Mouse (Mus musculus): Measurements from ENCODE around the gene Nbea. TPM values are rescaled to one million over a fixed set of nuclear protein-coding genes. Genes with fewer than 3 reads are reported as not detected.

Gene Nbea
- polyA plus RNA-seq, 1 experiment from 2014 or later: 2.0 TPM

DNA sequence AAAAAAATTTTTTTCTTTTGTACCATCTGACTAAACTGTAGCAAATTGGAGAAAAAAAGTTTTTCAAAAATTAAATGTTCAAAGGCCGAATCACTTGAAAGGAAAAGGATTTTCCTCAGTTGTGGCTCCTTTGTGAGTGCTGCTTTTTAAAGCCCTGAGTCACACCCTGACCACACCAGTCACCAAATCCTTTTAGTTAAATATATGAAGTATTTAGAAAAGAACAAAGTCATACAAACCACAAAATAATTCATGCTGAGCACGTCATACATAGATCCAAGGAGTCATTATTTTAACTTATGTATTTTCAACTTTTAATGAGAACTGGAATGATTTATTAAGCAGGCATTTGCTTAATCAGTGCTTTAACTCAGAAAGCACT is 295.7 kb downstream of the Nbea start:
- no peak for ATAC-seq
- H3K9ac ChIP-seq: no peak overlapping the region
- no peaks in the 10 kb centered on the region for H3K4me1 ChIP-seq
- WGBS (ENCODE audit: insufficient replicate concordance): 60% methylated on average over 2 of the region's 2 CpGs
- no peak overlapping the region for H3K4me2 ChIP-seq
- no peaks in the 10 kb centered on the region for H3K9me3 ChIP-seq (replicated peaks)
- no peaks in the 10 kb centered on the region for H3K36me3 ChIP-seq
- no peak overlapping the region for H3K4me3 ChIP-seq
- no peak overlapping the region for H3K27ac ChIP-seq
- H3K27me3 ChIP-seq (replicated peaks): no peaks in the 10 kb centered on the region

- no peak overlapping the region for H3K4me2 ChIP-seq
These were observed 296.2 kb downstream of the Nbea start for GRCm38 (mm10) chr3:55887193-55887828.

DNA sequence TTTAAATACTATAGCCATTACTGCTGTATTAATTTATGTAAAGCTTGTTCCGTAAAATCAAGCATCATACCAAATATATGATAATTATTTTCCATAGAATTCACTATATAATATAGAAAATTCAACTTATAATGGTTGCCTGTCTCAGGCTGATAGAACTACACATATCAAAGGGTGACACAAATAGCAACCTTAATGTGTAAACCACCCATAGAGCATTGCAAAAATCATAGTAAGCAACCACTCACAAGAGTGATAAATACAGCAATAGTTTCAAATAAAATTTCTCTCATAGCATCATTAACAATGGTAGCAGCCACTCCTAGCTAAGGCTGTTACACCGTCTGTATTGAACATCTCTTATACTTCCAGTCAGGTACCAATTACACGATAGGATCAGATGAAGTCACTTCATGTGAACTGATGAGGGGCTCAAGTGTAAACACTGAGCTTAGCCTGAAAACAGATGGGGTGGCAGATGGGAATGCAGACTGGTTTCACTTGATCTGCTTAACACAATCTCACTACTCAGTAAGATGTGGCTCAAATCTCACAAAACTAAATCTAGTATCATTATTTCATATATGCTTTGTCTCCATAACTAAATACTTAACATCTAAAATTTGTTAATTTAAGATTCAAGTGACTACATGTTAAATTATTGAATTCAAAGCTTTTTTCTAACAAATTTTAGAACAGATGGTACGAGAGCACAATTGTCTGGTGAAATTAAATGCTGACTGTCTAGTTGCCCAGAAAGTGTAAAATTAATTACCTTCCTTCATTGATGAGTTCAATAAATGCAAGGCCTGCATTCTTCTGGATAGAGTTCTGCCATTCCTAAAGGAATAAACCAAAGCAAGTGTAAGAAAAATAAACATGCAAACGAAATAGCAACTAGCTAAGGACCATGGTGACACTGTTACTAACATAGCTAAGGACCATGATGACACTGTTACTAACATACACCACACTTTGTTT is 310.3 kb downstream of the Nbea start:
- WGBS (ENCODE audit: insufficient replicate concordance): 72% methylated on average over 5 of the region's 5 CpGs
- H3K9me3 ChIP-seq (replicated peaks): no peaks in the 10 kb centered on the region
- H3K4me3 ChIP-seq: no peak overlapping the region
- H3K27me3 ChIP-seq (replicated peaks): no peaks in the 10 kb centered on the region
- ATAC-seq: no peak
- H3K36me3 ChIP-seq: no peaks in the 10 kb centered on the region
- no peaks in the 10 kb centered on the region for H3K4me1 ChIP-seq
- H3K27ac ChIP-seq: no peak overlapping the region
- no peak overlapping the region for H3K4me2 ChIP-seq
- H3K9ac ChIP-seq: no peak overlapping the region

More at GRCm38 (mm10) chr3:55887193-55887828, 296.2 kb downstream of the Nbea start:
- H3K9me3 ChIP-seq (replicated peaks): no peaks in the 10 kb centered on the region
- H3K36me3 ChIP-seq: no peaks in the 10 kb centered on the region
- no peak overlapping the region for H3K27ac ChIP-seq
- H3K27me3 ChIP-seq (replicated peaks): no peaks in the 10 kb centered on the region
- ATAC-seq: no peak
- H3K4me3 ChIP-seq: no peak overlapping the region
- 64% methylated on average over 10 of the region's 10 CpGs for WGBS (ENCODE audit: insufficient replicate concordance)
- H3K4me1 ChIP-seq: no peaks in the 10 kb centered on the region
- H3K9ac ChIP-seq: no peak overlapping the region

GRCm38 (mm10) chr3:55852488-55852887 is 331.0 kb downstream of the Nbea start:
- H3K9ac ChIP-seq: no peak overlapping the region
- no peak for ATAC-seq
- no peaks in the 10 kb centered on the region for H3K27me3 ChIP-seq (replicated peaks)
- no peak overlapping the region for H3K4me2 ChIP-seq
- no peaks in the 10 kb centered on the region for H3K9me3 ChIP-seq (replicated peaks)
- no peak overlapping the region for H3K27ac ChIP-seq
- no peaks in the 10 kb centered on the region for H3K4me1 ChIP-seq
- no peak overlapping the region for H3K4me3 ChIP-seq
- no peaks in the 10 kb centered on the region for H3K36me3 ChIP-seq
- 78% methylated on average over 7 of the region's 7 CpGs for WGBS (ENCODE audit: insufficient replicate concordance)

DNA sequence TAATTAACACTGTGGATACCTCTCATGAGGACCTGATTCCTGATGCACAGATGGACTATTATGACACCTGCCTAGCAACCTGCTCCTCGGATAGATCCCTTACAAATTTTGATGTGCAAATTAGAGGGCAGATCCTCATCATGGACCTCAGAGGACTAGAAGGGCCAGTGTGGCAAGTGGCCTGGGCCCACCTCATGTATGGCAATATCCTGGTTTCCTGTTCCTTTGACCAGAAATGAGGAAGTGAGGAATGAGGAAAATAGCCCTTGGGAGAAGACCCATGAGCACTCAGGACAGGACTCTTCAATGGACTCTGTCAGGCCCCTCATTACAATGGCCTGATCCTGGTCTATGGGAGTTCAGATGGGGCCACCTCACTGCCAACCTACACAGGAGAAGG is 336.4 kb downstream of the Nbea start:
- Histone ChIP-seq H3K9me3 (replicated peaks) (no peaks in the 10 kb centered on the region), H3K27me3 (replicated peaks) (no peaks in the 10 kb centered on the region), H3K4me3 (no peak overlapping the region), H3K9ac (no peak overlapping the region), H3K4me2 (no peak overlapping the region), H3K36me3 (no peaks in the 10 kb centered on the region), H3K4me1 (no peaks in the 10 kb centered on the region), H3K27ac (no peak overlapping the region)
- no peak for ATAC-seq
- WGBS (ENCODE audit: insufficient replicate concordance): 67% methylated on average over 1 of the region's 1 CpGs

GRCm38 (mm10) chr3:55837188-55837587 is 346.3 kb downstream of the Nbea start:
- no peak overlapping the region for H3K9ac ChIP-seq
- no peak overlapping the region for H3K4me3 ChIP-seq
- H3K27me3 ChIP-seq (replicated peaks): no peaks in the 10 kb centered on the region
- H3K9me3 ChIP-seq (replicated peaks): no peaks in the 10 kb centered on the region
- WGBS (ENCODE audit: insufficient replicate concordance): 65% methylated on average over 3 of the region's 3 CpGs
- ATAC-seq: no peak
- H3K4me2 ChIP-seq: no peak overlapping the region
- no peaks in the 10 kb centered on the region for H3K36me3 ChIP-seq
- H3K4me1 ChIP-seq: no peaks in the 10 kb centered on the region
- H3K27ac ChIP-seq: no peak overlapping the region

DNA sequence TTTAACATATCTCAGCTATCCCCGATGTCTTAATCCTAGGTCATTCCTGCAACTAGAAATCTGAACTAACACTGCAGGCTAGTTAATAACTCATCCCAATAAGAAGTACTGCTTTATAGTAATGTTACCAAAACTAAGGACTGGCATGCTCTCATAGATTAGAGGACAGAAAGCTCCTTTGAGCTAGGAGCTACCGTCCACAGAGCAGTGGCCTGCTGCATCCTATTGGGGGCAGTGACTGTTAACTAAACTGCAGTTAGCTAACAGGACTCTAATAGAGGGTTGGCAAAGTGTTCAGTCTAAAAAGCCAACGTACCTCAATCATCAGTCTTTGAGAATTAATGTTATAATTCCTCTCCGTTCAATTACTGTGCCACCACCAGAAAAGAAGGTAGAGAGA is 348.3 kb downstream of the Nbea start:
- H3K9me3 ChIP-seq (replicated peaks): no peaks in the 10 kb centered on the region
- no peak for ATAC-seq
- 60% methylated on average over 4 of the region's 4 CpGs for WGBS (ENCODE audit: insufficient replicate concordance)
- H3K27me3 ChIP-seq (replicated peaks): no peaks in the 10 kb centered on the region
- no peak overlapping the region for H3K27ac ChIP-seq
- H3K9ac ChIP-seq: no peak overlapping the region
- no peaks in the 10 kb centered on the region for H3K4me1 ChIP-seq
- H3K4me3 ChIP-seq: no peak overlapping the region
- H3K36me3 ChIP-seq: no peaks in the 10 kb centered on the region
- H3K4me2 ChIP-seq: no peak overlapping the region

- ATAC-seq: no peak
- WGBS (ENCODE audit: insufficient replicate concordance): 86% methylated on average over 5 of the region's 5 CpGs
- H3K9me3 ChIP-seq (replicated peaks): no peaks in the 10 kb centered on the region
- H3K4me3 ChIP-seq: no peak overlapping the region
- no peak overlapping the region for H3K9ac ChIP-seq
- no peak overlapping the region for H3K4me2 ChIP-seq
- H3K36me3 ChIP-seq: no peaks in the 10 kb centered on the region
- H3K27me3 ChIP-seq (replicated peaks): no peaks in the 10 kb centered on the region
- no peak overlapping the region for H3K27ac ChIP-seq
- peaks cover 24% of the 10 kb centered on the region for H3K4me1 ChIP-seq
These were observed 353.3 kb downstream of the Nbea start for GRCm38 (mm10) chr3:55830226-55830625.

GRCm38 (mm10) chr3:55828481-55829256 is 354.8 kb downstream of the Nbea start:
- 14% methylated on average over 10 of the region's 10 CpGs for WGBS (ENCODE audit: insufficient replicate concordance)
- peak; percentile 90 for ATAC-seq

GRCm38 (mm10) chr3:55824864-55825263 is 358.6 kb downstream of the Nbea start:
- no peaks in the 10 kb centered on the region for H3K36me3 ChIP-seq
- H3K27ac ChIP-seq: no peak overlapping the region
- H3K9ac ChIP-seq: no peak overlapping the region
- H3K9me3 ChIP-seq (replicated peaks): no peaks in the 10 kb centered on the region
- WGBS (ENCODE audit: insufficient replicate concordance): 60% methylated on average over 3 of the region's 3 CpGs
- no peak for ATAC-seq
- H3K4me3 ChIP-seq: no peak overlapping the region
- H3K4me1 ChIP-seq: peaks cover 24% of the 10 kb centered on the region
- H3K4me2 ChIP-seq: no peak overlapping the region
- H3K27me3 ChIP-seq (replicated peaks): no peaks in the 10 kb centered on the region

More at GRCm38 (mm10) chr3:55828481-55829256, 354.8 kb downstream of the Nbea start:
- Histone ChIP-seq H3K36me3 (no peaks in the 10 kb centered on the region), H3K27ac (no peak overlapping the region), H3K27me3 (replicated peaks) (no peaks in the 10 kb centered on the region), H3K9ac (no peak overlapping the region), H3K4me3 (no peak overlapping the region; the same call in 1 of the 2 replicates), H3K9me3 (replicated peaks) (no peaks in the 10 kb centered on the region), H3K4me1 (peaks cover 24% of the 10 kb centered on the region), H3K4me2 (peak overlapping the region; percentile 37)

DNA sequence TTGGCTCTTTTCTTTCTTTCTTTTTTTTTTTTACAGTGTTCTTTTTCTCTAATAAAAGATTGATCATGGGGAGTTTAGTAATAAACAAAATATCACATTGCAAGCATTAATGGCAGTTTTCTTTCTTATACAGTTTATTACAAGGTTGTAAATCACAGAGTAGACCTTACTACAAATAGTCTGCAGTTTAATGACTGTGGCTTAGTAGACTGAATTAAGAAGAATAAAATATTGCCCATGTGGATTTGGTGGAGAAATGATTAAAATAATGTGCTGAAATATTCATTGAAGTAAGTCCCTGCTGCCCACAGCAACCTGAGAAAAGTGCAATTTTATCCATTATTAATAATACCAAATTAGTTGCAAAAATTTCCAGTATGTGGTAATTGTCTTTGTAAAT is 363.9 kb downstream of the Nbea start:
- Histone ChIP-seq H3K9ac (no peak overlapping the region), H3K4me1 (no peaks in the 10 kb centered on the region), H3K4me3 (no peak overlapping the region), H3K36me3 (no peaks in the 10 kb centered on the region), H3K9me3 (replicated peaks) (no peaks in the 10 kb centered on the region), H3K4me2 (no peak overlapping the region), H3K27me3 (replicated peaks) (no peaks in the 10 kb centered on the region), H3K27ac (no peak overlapping the region)
- no peak for ATAC-seq

DNA sequence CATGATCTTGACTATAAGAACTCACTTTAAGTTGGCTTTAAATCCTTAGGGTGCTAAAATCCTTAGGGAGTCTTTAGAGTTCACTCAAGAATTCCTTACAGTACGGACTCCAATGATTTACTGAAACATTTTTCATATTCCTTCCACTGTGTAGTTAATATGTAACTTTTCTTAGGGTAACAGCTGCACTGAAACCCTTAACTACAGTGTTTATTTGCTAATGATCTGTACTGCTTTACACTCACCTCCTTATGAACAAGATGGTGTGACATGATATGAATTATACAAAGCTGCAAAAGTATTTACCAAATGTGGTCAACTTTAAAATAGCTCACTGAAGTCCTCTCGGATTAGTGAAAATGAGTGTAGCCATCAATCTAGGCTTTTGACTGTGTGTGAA is 365.4 kb downstream of the Nbea start:
- 63% methylated on average over 2 of the region's 2 CpGs for WGBS (ENCODE audit: insufficient replicate concordance)
- Histone ChIP-seq H3K36me3 (no peaks in the 10 kb centered on the region), H3K9me3 (replicated peaks) (no peaks in the 10 kb centered on the region)

More for the DNA sequence above, 365.4 kb downstream of the Nbea start:
- Histone ChIP-seq H3K4me3 (no peak overlapping the region), H3K27ac (no peak overlapping the region), H3K27me3 (replicated peaks) (no peaks in the 10 kb centered on the region), H3K9ac (no peak overlapping the region), H3K4me2 (no peak overlapping the region), H3K4me1 (no peaks in the 10 kb centered on the region)
- ATAC-seq: no peak
